Mouse (Mus musculus): ENCODE measurements around the gene Oaz1.
A peak's percentile ranks its signal among the peaks of the same experiment; 100 is the strongest.
"Not testable (repeated sequence)": the region's sequence is repeated elsewhere in the genome, so short reads cannot be mapped to it uniquely, and the experiment has no call there.

Oaz1 gene

GRCm38 (mm10) chr10:80802996-80803395 is 23.5 kb upstream of the Oaz1 start:
- no peak for DNase-seq

GRCm38 (mm10) chr10:80804340-80804739 is 22.1 kb upstream of the Oaz1 start:
- DNase-seq, result no peak

DNA sequence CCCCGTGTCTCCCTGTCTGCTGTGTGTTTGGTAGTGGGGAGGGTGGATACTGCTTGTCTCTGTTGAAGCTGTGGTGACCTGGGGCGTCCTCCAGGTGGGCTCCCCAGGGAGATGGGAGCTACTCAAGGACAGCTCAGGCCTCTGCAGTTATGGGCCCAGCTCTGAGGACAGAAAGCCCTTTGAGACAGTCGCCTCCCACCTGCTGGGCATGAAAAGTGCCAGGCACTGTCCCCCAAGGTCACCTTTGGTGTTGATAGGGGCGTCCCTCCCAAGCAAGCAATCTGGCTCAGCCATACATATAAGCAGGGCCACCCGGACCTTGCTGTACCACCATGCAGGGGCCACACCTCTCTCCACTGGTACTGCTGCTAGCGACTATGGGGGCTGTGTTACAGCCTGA is 21.5 kb upstream of the Oaz1 start, which contains the start of gene Amh:
TSS of gene Amh (plus strand) at position 328 of the 400 bp plus-strand sequence.
- DNase-seq, result no peak

DNA sequence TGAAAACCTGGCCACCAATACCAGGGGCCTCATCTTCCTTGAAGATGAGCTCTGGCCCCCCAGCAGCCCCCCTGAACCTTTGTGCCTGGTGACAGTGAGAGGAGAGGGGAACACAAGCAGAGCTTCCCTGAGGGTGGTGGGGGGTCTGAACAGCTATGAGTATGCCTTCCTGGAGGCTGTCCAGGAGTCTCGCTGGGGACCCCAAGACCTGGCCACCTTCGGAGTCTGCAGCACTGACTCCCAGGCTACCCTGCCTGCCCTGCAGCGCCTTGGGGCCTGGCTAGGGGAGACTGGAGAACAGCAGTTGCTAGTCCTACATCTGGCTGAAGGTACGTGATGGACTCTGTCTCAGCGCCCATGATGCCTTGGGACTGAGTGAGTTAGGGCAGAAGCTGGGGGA is 21.1 kb upstream of the Oaz1 start:
- no peak for DNase-seq

GRCm38 (mm10) chr10:80805925-80806324 is 20.5 kb upstream of the Oaz1 start:
- DNase-seq, result peak; percentile 74

- DNase-seq, result no peak
These were observed 20.0 kb upstream of the Oaz1 start for GRCm38 (mm10) chr10:80806341-80807056.

DNA sequence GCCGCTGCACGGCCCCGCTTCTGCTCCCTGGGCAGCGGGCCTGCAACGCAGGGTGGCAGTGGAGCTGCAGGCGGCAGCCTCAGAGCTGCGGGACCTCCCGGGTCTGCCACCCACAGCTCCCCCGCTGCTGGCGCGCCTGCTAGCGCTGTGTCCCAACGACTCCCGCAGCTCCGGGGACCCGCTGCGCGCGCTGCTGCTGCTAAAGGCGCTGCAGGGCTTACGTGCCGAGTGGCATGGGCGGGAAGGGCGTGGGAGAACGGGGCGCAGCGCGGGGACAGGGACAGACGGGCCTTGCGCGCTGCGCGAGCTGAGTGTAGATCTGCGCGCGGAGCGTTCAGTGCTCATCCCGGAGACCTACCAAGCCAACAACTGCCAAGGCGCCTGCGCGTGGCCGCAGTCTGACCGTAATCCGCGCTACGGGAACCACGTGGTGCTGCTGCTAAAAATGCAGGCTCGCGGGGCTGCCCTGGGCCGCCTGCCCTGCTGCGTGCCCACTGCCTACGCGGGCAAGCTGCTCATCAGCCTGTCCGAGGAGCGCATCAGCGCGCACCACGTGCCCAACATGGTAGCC is 19.3 kb upstream of the Oaz1 start:
- peak; percentile 92 for DNase-seq

DNA sequence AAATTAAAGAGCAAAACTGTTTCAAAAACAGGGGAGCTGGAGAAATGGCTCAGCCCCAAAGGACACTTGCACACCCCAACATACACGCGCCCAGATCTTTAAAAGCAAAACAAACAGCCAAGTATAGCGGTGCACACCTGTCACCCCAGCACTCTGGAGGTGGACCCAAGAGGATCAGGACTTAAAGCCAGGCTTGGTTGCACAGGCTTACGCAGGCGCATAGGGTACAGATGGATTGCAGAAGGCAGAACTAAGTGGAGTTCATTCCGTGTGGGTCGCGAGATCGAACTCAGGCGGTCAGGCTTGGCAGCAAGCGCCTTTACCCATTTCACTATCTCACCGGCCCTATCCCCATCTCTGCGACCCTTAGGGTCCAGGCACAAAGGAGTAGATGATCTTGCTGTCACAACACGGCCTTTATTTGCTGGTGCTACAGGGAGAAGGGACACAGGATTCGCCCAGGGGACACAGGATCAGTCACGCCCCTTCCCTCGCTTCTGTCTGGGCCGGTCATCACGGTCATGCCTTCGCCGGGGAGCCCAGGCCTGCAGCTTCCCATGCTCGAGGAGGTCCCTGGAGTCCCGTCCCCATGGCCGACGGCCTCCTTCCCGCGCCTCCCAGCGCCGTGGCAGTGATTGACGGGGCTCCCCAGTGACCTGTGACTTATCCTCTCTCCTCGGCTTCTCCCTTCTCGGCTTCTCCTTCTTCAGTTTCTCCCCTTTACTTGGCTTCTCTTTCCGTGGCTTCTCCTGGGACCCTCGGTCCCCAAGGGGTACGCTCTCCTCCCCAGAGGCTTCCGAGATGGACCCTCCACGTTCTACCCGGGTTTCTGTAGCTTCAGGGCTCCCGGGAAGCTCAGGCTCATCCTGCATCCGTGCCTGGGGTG is 18.1 kb upstream of the Oaz1 start:
- peak; percentile 57 for DNase-seq

GRCm38 (mm10) chr10:80808985-80809632 is 17.3 kb upstream of the Oaz1 start:
- DNase-seq, result no peak

DNA sequence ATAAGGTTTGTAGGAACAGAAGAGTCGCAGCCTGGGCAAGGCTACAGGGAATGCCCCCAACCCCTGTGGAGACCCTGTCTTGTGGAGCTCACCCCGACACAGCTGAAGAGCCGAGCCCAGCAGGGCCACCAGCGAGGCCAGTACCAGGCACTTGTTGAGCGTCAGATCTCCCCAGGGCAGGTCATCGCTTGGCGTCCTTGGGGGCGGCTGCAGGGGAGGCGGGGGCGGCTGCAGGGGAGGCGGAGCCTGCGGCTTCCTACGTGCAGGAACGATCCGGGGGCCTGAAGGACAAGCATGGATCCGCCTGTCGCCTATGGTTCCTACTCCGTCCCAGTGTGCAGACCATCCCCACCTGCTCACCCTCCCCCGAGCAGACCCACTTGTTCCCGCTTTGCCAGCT is 16.4 kb upstream of the Oaz1 start:
- DNase-seq, result peak; percentile 40

DNA sequence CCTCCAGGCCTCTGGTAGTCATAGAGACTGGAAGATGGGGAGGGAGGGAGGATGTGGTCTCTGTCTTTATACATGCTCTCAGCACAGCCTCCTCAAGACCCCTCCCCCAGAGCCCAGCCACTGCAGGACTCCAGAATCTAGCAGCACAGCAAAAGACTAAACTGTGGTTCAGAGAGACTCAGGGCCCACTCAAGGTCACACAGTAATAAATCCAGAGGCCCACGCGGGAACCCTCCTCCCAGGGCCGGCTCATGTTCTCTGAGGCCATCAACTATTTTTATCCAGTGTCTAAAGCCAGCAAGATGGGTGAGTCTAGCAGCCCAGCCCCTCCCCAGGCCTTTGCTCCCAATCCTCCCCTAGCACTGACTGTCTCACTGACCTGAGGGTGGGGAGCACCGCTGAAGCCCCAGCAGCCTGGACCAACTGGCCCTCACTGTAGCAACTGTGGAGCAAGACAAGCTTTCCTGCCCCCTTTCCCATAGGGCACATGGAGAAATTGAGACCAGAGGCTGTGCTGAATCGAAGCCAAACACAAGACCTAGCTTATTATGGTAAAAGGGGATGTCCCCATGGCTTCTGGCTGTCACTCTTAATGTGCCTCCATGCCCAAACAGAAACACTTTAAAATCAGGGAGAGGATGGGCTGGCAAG is 13.9 kb upstream of the Oaz1 start:
- no peak for DNase-seq

- no peak for DNase-seq
These were observed 13.1 kb upstream of the Oaz1 start, which contains the start of gene Jsrp1 for GRCm38 (mm10) chr10:80813366-80813765. TSS of gene Jsrp1 (minus strand) at chr10:80813498.

- DNase-seq, result no peak
These were observed 11.7 kb upstream of the Oaz1 start for GRCm38 (mm10) chr10:80814800-80815199.

- not testable (repeated sequence) for DNase-seq
These were observed 10.2 kb upstream of the Oaz1 start for GRCm38 (mm10) chr10:80816303-80816702.

GRCm38 (mm10) chr10:80817164-80817563 is 9.3 kb upstream of the Oaz1 start:
- DNase-seq, result no peak

GRCm38 (mm10) chr10:80817955-80818354 is 8.5 kb upstream of the Oaz1 start:
- DNase-seq, result not testable (repeated sequence)

GRCm38 (mm10) chr10:80818599-80819281 is 7.7 kb upstream of the Oaz1 start:
- no peak for DNase-seq

DNA sequence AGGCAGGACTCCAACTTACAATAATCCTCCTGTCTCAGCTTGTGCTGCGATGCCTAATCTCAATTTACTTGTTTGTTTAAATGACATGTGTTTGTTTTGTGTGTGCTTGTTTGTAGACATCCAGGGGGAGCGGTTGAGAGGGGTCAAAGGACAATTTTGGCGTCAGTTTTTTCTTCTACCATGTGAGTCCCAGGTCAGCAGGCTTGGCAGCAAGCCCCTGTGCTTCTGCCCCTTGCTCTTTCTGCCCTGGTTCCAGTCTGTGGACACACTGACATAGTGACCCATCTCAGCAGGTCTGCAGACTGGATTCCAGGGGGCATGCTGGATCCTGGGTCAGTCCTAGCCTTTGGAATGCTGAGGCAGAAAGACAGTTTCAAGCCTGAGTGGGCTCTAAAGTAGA is 7.0 kb upstream of the Oaz1 start:
- DNase-seq, result no peak

DNA sequence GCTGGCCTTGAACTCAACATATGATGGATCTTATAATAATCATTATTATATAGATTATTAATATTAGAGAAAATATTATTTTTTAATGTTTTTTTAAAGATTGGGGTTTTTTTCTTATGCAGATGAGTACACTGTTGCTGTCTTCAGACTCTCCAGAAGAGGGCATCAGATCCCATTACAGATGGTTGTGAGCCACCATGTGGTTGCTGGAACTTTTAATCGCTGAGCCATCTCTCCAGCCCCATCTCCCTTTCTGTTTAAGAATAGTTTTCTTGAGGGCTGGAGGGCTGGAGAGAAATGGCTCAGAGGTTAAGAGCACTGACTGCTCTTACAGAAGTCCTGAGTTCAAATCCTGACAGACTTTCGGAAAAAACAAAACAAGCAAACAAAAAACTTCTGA is 4.5 kb upstream of the Oaz1 start:
- peak; percentile 61 for DNase-seq

DNA sequence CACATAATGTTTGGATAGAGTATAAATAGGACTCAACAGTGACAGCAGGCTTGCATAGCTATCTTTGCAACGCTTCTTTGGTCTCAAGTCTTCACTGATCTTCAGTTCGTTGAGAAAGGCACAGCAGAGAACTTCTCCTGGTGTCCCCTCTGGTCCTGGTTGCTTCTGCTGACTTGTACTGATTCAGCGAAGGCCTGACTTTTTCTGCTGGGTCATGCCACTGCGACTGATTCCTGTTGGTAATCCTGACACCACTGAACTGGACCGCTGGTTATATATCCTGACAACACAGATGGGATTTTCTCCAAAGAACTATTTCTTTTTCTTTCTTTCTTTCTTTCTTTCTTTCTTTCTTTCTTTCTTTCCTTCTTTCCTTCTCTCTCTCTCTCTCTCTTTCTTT is 3.9 kb upstream of the Oaz1 start:
- no peak for DNase-seq

DNA sequence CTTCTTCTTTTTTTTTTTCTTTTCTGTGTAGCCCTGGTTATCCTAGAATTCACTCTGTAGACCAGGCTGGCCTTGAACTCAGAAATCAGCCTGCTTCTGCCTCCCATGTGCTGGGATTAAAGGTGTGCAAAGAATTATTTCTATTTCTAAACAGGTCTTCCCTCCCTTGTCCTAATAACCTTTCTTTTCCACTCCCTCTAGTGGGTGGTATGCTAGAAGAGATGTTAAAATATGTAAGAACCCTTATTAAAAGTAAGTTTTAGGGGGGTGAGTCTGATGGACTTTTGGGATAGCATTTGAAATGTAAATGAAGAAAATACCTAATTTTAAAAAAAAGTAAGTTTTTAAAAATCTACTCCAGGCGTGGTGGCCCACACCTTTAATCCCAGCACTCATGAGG is 3.1 kb upstream of the Oaz1 start:
- no peak for DNase-seq

All from retina, postnatal 1 day (tissue).